Mouse (Mus musculus): Measurements from ENCODE around the gene 2310046K23Rik.

GRCm38 (mm10) chr3:92500393-92500792 lies 33.9 kb downstream of the 2310046K23Rik start, which contains the start of gene Sprr4:
- TF ChIP-seq POLR2A (IDR thresholded peaks at IDR 0.05; ENCODE audit: insufficient read depth, low read length) (no peak), CTCF (IDR thresholded peaks at IDR 0.05; ENCODE audit: low read depth, low read length) (no peak), EP300 (IDR thresholded peaks at IDR 0.05; ENCODE audit: insufficient read depth, low read depth, low read length) (no peak)

Measured in ES-Bruce4 (cell line).